Mouse (Mus musculus): ENCODE data around the gene Plekhj1.

- TF ChIP-seq CTCF (IDR thresholded peaks at IDR 0.05) (no peak), EP300 (IDR thresholded peaks at IDR 0.05) (no peak)
Measured at GRCm38 (mm10) chr10:80827870-80828420, 29.5 kb upstream of the Plekhj1 start.

All from lung, postnatal 0 days (tissue).